Mouse (Mus musculus) limb, embryonic 12.5 days (tissue): Measurements from ENCODE around the gene R3hcc1l. TPM values are rescaled to one million over a fixed set of nuclear protein-coding genes. Genes with fewer than 3 reads are reported as not detected.

Experiments used
- ATAC-seq: fragments of 200-750 bp; cut with Nextera tagmentation; 2 replicates; pipeline ENCODE4 v1.8.0; 2017; ENCODE audit warnings: low read depth, moderate TSS enrichment; ENCODE audit not compliant: insufficient number of reproducible peaks, insufficient read depth, low FRiP score, low TSS enrichment
- H3K27ac ChIP-seq: fragments of 300-500 bp; sonication (generic); 2 replicates; pipeline ENCODE4 v1.5.1; 2016; ENCODE audit warnings: mild to moderate bottlenecking, moderate library complexity
- H3K27me3 ChIP-seq: fragments of 300-500 bp; sonication (generic); 2 replicates; pipeline ENCODE4 v1.6.1; 2016; ENCODE audit warnings: mild to moderate bottlenecking, moderate library complexity
- H3K36me3 ChIP-seq: fragments of 300-500 bp; sonication (generic); 2 replicates; pipeline ENCODE4 v1.6.1; 2016; ENCODE audit warnings: mild to moderate bottlenecking, moderate library complexity
- H3K4me1 ChIP-seq: fragments of 300-500 bp; sonication (generic); replicated peaks from 2 replicates; pipeline ENCODE4 v1.6.1; 2016
- H3K4me2 ChIP-seq: fragments of 300-500 bp; sonication (generic); 2 replicates; pipeline ENCODE4 v1.6.1; 2016; ENCODE audit warnings: mild to moderate bottlenecking, moderate library complexity
- H3K4me3 ChIP-seq: fragments of 300-500 bp; sonication (generic); replicated peaks from 2 replicates; pipeline ENCODE4 v1.5.1; 2016; ENCODE audit warnings: mild to moderate bottlenecking
- H3K9ac ChIP-seq: fragments of 300-500 bp; sonication (generic); replicated peaks from 2 replicates; pipeline ENCODE4 v1.6.1; 2016; ENCODE audit warnings: mild to moderate bottlenecking, moderate library complexity
- H3K9me3 ChIP-seq: fragments of 300-500 bp; sonication (generic); 2 replicates; pipeline ENCODE4 v1.6.1; 2016; ENCODE audit warnings: mild to moderate bottlenecking, moderate library complexity
- WGBS: fragments of 180-500 bp; shearing (Covaris S2); methylation state at CpG from one replicate; pipeline ENCODE4 v1.1.7; 2016; 5-methylcytosine and 5-hydroxymethylcytosine counted together
- polyA plus RNA-seq: library from polyadenylated mRNA; unstranded; fragments of >200 nt; fragmentation: Nextera tagmentation; extraction: Ambion mirVana; gene quantifications from 2 replicates; pipeline ENCODE4 v1.2.1, GENCODE M21; 2016

R3hcc1l gene
- polyA plus RNA-seq, 1 experiment from 2014 or later, result 29.1 TPM

- Histone ChIP-seq H3K36me3 (peaks cover 12% of the 10 kb centered on the region; the same call in 1 of the 2 replicates), H3K4me3 (no peak overlapping the region), H3K4me2 (no peak overlapping the region), H3K27me3 (no peaks in the 10 kb centered on the region), H3K9me3 (no peaks in the 10 kb centered on the region), H3K4me1 (no peaks in the 10 kb centered on the region), H3K27ac (no peak overlapping the region), H3K9ac (no peak overlapping the region)
- WGBS, result 76% methylated on average over 3 of the region's 3 CpGs
- no peak for ATAC-seq
Observed at GRCm38 (mm10) chr19:42558701-42559100, 40.1 kb downstream of the R3hcc1l start.

- no peaks in the 10 kb centered on the region for H3K27me3 ChIP-seq
- no peak for ATAC-seq
- no peak overlapping the region for H3K4me2 ChIP-seq
- H3K27ac ChIP-seq, result no peak overlapping the region
- no peaks in the 10 kb centered on the region for H3K9me3 ChIP-seq
- H3K36me3 ChIP-seq, result peaks cover 16% of the 10 kb centered on the region; the same call in 1 of the 2 replicates
- no peak overlapping the region for H3K4me3 ChIP-seq
- no peak overlapping the region for H3K9ac ChIP-seq
- WGBS, result 91% methylated on average over 1 of the region's 1 CpGs
- H3K4me1 ChIP-seq, result no peaks in the 10 kb centered on the region
Observed at GRCm38 (mm10) chr19:42561991-42562390, 43.4 kb downstream of the R3hcc1l start.

- no peak overlapping the region for H3K4me2 ChIP-seq
- no peak overlapping the region for H3K9ac ChIP-seq
- WGBS, result 90% methylated on average over 3 of the region's 3 CpGs
- no peak overlapping the region for H3K27ac ChIP-seq
- no peaks in the 10 kb centered on the region for H3K27me3 ChIP-seq
- no peaks in the 10 kb centered on the region for H3K9me3 ChIP-seq
- no peaks in the 10 kb centered on the region for H3K4me1 ChIP-seq
- no peak overlapping the region for H3K4me3 ChIP-seq
- peaks cover 16% of the 10 kb centered on the region; the same call in 1 of the 2 replicates for H3K36me3 ChIP-seq
- ATAC-seq, result no peak
Observed at GRCm38 (mm10) chr19:42562981-42563380, 44.4 kb downstream of the R3hcc1l start.

- no peak for ATAC-seq
- 90% methylated on average over 3 of the region's 3 CpGs for WGBS
Observed at GRCm38 (mm10) chr19:42563726-42564270, 45.2 kb downstream of the R3hcc1l start.

GRCm38 (mm10) chr19:42566283-42567019 lies 47.9 kb downstream of the R3hcc1l start:
- Histone ChIP-seq H3K4me3 (no peak overlapping the region), H3K9ac (no peak overlapping the region), H3K36me3 (peaks cover 16% of the 10 kb centered on the region; the same call in 1 of the 2 replicates), H3K27ac (no peak overlapping the region), H3K4me2 (no peak overlapping the region), H3K4me1 (no peaks in the 10 kb centered on the region), H3K9me3 (no peaks in the 10 kb centered on the region), H3K27me3 (no peaks in the 10 kb centered on the region)
- ATAC-seq, result no peak
- 98% methylated on average over 4 of the region's 4 CpGs for WGBS

More at GRCm38 (mm10) chr19:42563726-42564270, 45.2 kb downstream of the R3hcc1l start:
- Histone ChIP-seq H3K36me3 (peaks cover 16% of the 10 kb centered on the region; the same call in 1 of the 2 replicates), H3K4me3 (no peak overlapping the region), H3K4me1 (no peaks in the 10 kb centered on the region), H3K9me3 (no peaks in the 10 kb centered on the region), H3K27ac (no peak overlapping the region), H3K27me3 (no peaks in the 10 kb centered on the region), H3K9ac (no peak overlapping the region), H3K4me2 (no peak overlapping the region)

GRCm38 (mm10) chr19:42567020-42567419 lies 48.5 kb downstream of the R3hcc1l start:
- Histone ChIP-seq H3K4me3 (no peak overlapping the region), H3K36me3 (peaks cover 16% of the 10 kb centered on the region; the same call in 1 of the 2 replicates), H3K9ac (no peak overlapping the region), H3K9me3 (no peaks in the 10 kb centered on the region), H3K27ac (no peak overlapping the region), H3K4me2 (no peak overlapping the region), H3K27me3 (no peaks in the 10 kb centered on the region), H3K4me1 (no peaks in the 10 kb centered on the region)
- ATAC-seq, result no peak

GRCm38 (mm10) chr19:42569076-42569475 lies 50.5 kb downstream of the R3hcc1l start:
- Histone ChIP-seq H3K27me3 (no peaks in the 10 kb centered on the region), H3K4me3 (no peak overlapping the region), H3K27ac (no peak overlapping the region), H3K9me3 (no peaks in the 10 kb centered on the region), H3K4me1 (no peaks in the 10 kb centered on the region), H3K4me2 (no peak overlapping the region), H3K9ac (no peak overlapping the region), H3K36me3 (peaks cover under 1% of the 10 kb centered on the region; the same call in 1 of the 2 replicates)
- 90% methylated on average over 2 of the region's 2 CpGs for WGBS
- ATAC-seq, result no peak

GRCm38 (mm10) chr19:42571291-42571690 lies 52.7 kb downstream of the R3hcc1l start:
- Histone ChIP-seq H3K27ac (no peak overlapping the region), H3K4me3 (no peak overlapping the region), H3K4me2 (no peak overlapping the region), H3K27me3 (no peaks in the 10 kb centered on the region), H3K9ac (no peak overlapping the region), H3K4me1 (no peaks in the 10 kb centered on the region), H3K36me3 (no peaks in the 10 kb centered on the region), H3K9me3 (no peaks in the 10 kb centered on the region)
- ATAC-seq, result no peak
- 83% methylated on average over 4 of the region's 4 CpGs for WGBS

GRCm38 (mm10) chr19:42575317-42575716 lies 56.8 kb downstream of the R3hcc1l start:
- Histone ChIP-seq H3K36me3 (peaks cover 4% of the 10 kb centered on the region; the same call in 1 of the 2 replicates), H3K9me3 (no peaks in the 10 kb centered on the region), H3K4me1 (no peaks in the 10 kb centered on the region), H3K4me2 (no peak overlapping the region), H3K27me3 (no peaks in the 10 kb centered on the region), H3K27ac (no peak overlapping the region), H3K4me3 (no peak overlapping the region), H3K9ac (no peak overlapping the region)
- no peak for ATAC-seq
- 68% methylated on average over 2 of the region's 2 CpGs for WGBS

GRCm38 (mm10) chr19:42576856-42577255 lies 58.3 kb downstream of the R3hcc1l start:
- WGBS, result 100% methylated on average over 1 of the region's 1 CpGs
- Histone ChIP-seq H3K9me3 (no peaks in the 10 kb centered on the region), H3K4me2 (no peak overlapping the region), H3K27ac (no peak overlapping the region), H3K36me3 (peaks cover 4% of the 10 kb centered on the region; the same call in 1 of the 2 replicates), H3K27me3 (no peaks in the 10 kb centered on the region), H3K4me3 (no peak overlapping the region), H3K9ac (no peak overlapping the region), H3K4me1 (no peaks in the 10 kb centered on the region)
- ATAC-seq, result no peak

- H3K9ac ChIP-seq, result no peak overlapping the region
- H3K27ac ChIP-seq, result no peak overlapping the region
- no peaks in the 10 kb centered on the region for H3K27me3 ChIP-seq
- H3K4me3 ChIP-seq, result no peak overlapping the region
- no peaks in the 10 kb centered on the region for H3K9me3 ChIP-seq
- no peak overlapping the region for H3K4me2 ChIP-seq
- 90% methylated on average over 4 of the region's 4 CpGs for WGBS
- peaks cover 13% of the 10 kb centered on the region for H3K36me3 ChIP-seq
- no peaks in the 10 kb centered on the region for H3K4me1 ChIP-seq
- ATAC-seq, result no peak
Observed at GRCm38 (mm10) chr19:42578631-42579030, 60.1 kb downstream of the R3hcc1l start.
